Mouse (Mus musculus) forebrain, embryonic 11.5 days (tissue): ENCODE measurements around the gene Rassf3. TPM values are rescaled to one million over a fixed set of nuclear protein-coding genes. Genes with fewer than 3 reads are reported as not detected.

ENCODE experiments used
- ATAC-seq: fragments of 200-750 bp; cut with Nextera tagmentation; replicated peaks from 2 replicates; pipeline ENCODE4 v1.8.0; 2017; ENCODE audit warnings: moderate TSS enrichment; ENCODE audit not compliant: low FRiP score
- DNase-seq: peaks from one replicate; pipeline ENCODE4 v3.0.0-alpha.2; 2017; ENCODE audit warnings: low spot score
- H3K27ac ChIP-seq: fragments of 300-500 bp; sonication (generic); 2 replicates; pipeline ENCODE4 v1.5.1; 2014; ENCODE audit warnings: low read depth, low read length
- H3K27me3 ChIP-seq: fragments of 300-500 bp; sonication (generic); 2 replicates; pipeline ENCODE4 v1.6.1; 2014; ENCODE audit warnings: mild to moderate bottlenecking, low read length, mixed read lengths; ENCODE audit not compliant: control insufficient read depth, insufficient read depth
- H3K36me3 ChIP-seq: fragments of 300-500 bp; sonication (generic); 2 replicates; pipeline ENCODE4 v1.6.1; 2014; ENCODE audit warnings: mild to moderate bottlenecking, low read length, moderate library complexity, mixed read lengths; ENCODE audit not compliant: control insufficient read depth, insufficient read depth
- H3K4me1 ChIP-seq: fragments of 300-500 bp; sonication (generic); replicated peaks from 2 replicates; pipeline ENCODE4 v1.6.1; 2014; ENCODE audit warnings: low read length, mixed read lengths; ENCODE audit not compliant: control insufficient read depth, insufficient read depth
- H3K4me2 ChIP-seq: fragments of 300-500 bp; sonication (generic); 2 replicates; pipeline ENCODE4 v1.6.1; 2014; ENCODE audit warnings: low read depth, mild to moderate bottlenecking, low read length, moderate library complexity, mixed read lengths; ENCODE audit not compliant: severe bottlenecking
- H3K4me3 ChIP-seq: fragments of 300-500 bp; sonication (generic); 2 replicates; pipeline ENCODE4 v1.5.1; 2014; ENCODE audit warnings: low read depth, low read length
- H3K9ac ChIP-seq: fragments of 300-500 bp; sonication (generic); 2 replicates; pipeline ENCODE4 v1.6.1; 2014; ENCODE audit warnings: low read length
- H3K9me3 ChIP-seq: fragments of 300-500 bp; sonication (generic); 2 replicates; pipeline ENCODE4 v1.6.1; 2016; ENCODE audit warnings: low read length, mixed read lengths; ENCODE audit not compliant: control insufficient read depth
- WGBS: fragments of 180-500 bp; shearing (Covaris S2); extraction: QIAGEN DNeasy Blood & Tissue Kit; methylation state at CpG from one replicate; pipeline ENCODE4 v1.1.7; 2014; 5-methylcytosine and 5-hydroxymethylcytosine counted together
- polyA plus RNA-seq: library from polyadenylated mRNA; unstranded; fragments of >200 nt; fragmentation: Nextera tagmentation; extraction: Ambion mirVana; gene quantifications from 2 replicates; pipeline ENCODE4 v1.2.1, GENCODE M21; 2014

The Rassf3 gene
- polyA plus RNA-seq, 1 experiment from 2014 or later, result 7.6 TPM

- ATAC-seq (no peak), DNase-seq (no peak)
- Histone ChIP-seq H3K4me3 (no peak overlapping the region), H3K4me2 (no peak overlapping the region), H3K27ac (no peak overlapping the region), H3K27me3 (peaks cover 8% of the 10 kb centered on the region), H3K9me3 (no peaks in the 10 kb centered on the region), H3K36me3 (no peaks in the 10 kb centered on the region), H3K4me1 (0 out of 2 replicates have a peak, but pooled peaks cover 3% of the 10 kb centered on the region), H3K9ac (no peak overlapping the region)
- 89% methylated on average over 11 of the region's 11 CpGs for WGBS
Measured at GRCm38 (mm10) chr10:121472593-121473217, 3.4 kb downstream of the Rassf3 start.

- DNase-seq (no peak), ATAC-seq (no peak)
- no peaks in the 10 kb centered on the region for H3K9me3 ChIP-seq
- peaks cover 8% of the 10 kb centered on the region for H3K27me3 ChIP-seq
- no peaks in the 10 kb centered on the region for H3K36me3 ChIP-seq
- no peak overlapping the region for H3K4me2 ChIP-seq
- WGBS, result 72% methylated on average over 8 of the region's 8 CpGs
- no peak overlapping the region for H3K9ac ChIP-seq
- no peak overlapping the region for H3K4me3 ChIP-seq
- H3K27ac ChIP-seq, result no peak overlapping the region
- H3K4me1 ChIP-seq, result peaks cover 3% of the 10 kb centered on the region; the same call in 1 of the 2 replicates
Measured at GRCm38 (mm10) chr10:121471570-121472197, 4.5 kb downstream of the Rassf3 start.

GRCm38 (mm10) chr10:121469625-121470024 is 6.5 kb downstream of the Rassf3 start:
- no peaks in the 10 kb centered on the region; the same call in 1 of the 2 replicates for H3K4me1 ChIP-seq
- H3K36me3 ChIP-seq, result no peaks in the 10 kb centered on the region
- 86% methylated on average over 3 of the region's 3 CpGs for WGBS

GRCm38 (mm10) chr10:121468985-121469384 is 7.2 kb downstream of the Rassf3 start:
- no peak overlapping the region for H3K27ac ChIP-seq
- no peak for DNase-seq
- no peak overlapping the region for H3K9ac ChIP-seq
- 69% methylated on average over 5 of the region's 5 CpGs for WGBS
- H3K9me3 ChIP-seq, result no peaks in the 10 kb centered on the region
- H3K4me3 ChIP-seq, result no peak overlapping the region
- H3K4me2 ChIP-seq, result no peak overlapping the region
- no peaks in the 10 kb centered on the region; the same call in 1 of the 2 replicates for H3K4me1 ChIP-seq
- H3K36me3 ChIP-seq, result no peaks in the 10 kb centered on the region
- 0 out of 2 replicates have a peak, but pooled peaks cover 2% of the 10 kb centered on the region for H3K27me3 ChIP-seq
- ATAC-seq, result no peak

More at GRCm38 (mm10) chr10:121469625-121470024, 6.5 kb downstream of the Rassf3 start:
- Histone ChIP-seq H3K9me3 (no peaks in the 10 kb centered on the region), H3K27me3 (peaks cover 6% of the 10 kb centered on the region), H3K27ac (no peak overlapping the region), H3K4me3 (no peak overlapping the region), H3K9ac (no peak overlapping the region), H3K4me2 (no peak overlapping the region)
- DNase-seq, result no peak
- ATAC-seq, result no peak

GRCm38 (mm10) chr10:121468261-121468660 is 7.9 kb downstream of the Rassf3 start:
- WGBS, result 82% methylated on average over 5 of the region's 5 CpGs
- no peak for DNase-seq

GRCm38 (mm10) chr10:121467792-121468191 is 8.4 kb downstream of the Rassf3 start:
- H3K27me3 ChIP-seq, result no peaks in the 10 kb centered on the region
- no peaks in the 10 kb centered on the region; the same call in 1 of the 2 replicates for H3K4me1 ChIP-seq
- H3K9ac ChIP-seq, result no peak overlapping the region
- WGBS, result 60% methylated on average over 8 of the region's 8 CpGs
- H3K4me3 ChIP-seq, result no peak overlapping the region
- no peak for ATAC-seq
- no peak overlapping the region for H3K27ac ChIP-seq
- no peaks in the 10 kb centered on the region for H3K9me3 ChIP-seq
- H3K36me3 ChIP-seq, result no peaks in the 10 kb centered on the region
- no peak overlapping the region for H3K4me2 ChIP-seq
- no peak for DNase-seq

More at GRCm38 (mm10) chr10:121468261-121468660, 7.9 kb downstream of the Rassf3 start:
- H3K4me1 ChIP-seq, result no peaks in the 10 kb centered on the region; the same call in 1 of the 2 replicates
- H3K27me3 ChIP-seq, result no peaks in the 10 kb centered on the region
- no peak overlapping the region for H3K9ac ChIP-seq
- no peak overlapping the region for H3K27ac ChIP-seq
- no peak for ATAC-seq
- no peaks in the 10 kb centered on the region for H3K9me3 ChIP-seq
- no peak overlapping the region for H3K4me3 ChIP-seq
- no peaks in the 10 kb centered on the region for H3K36me3 ChIP-seq
- H3K4me2 ChIP-seq, result no peak overlapping the region

GRCm38 (mm10) chr10:121467016-121467415 is 9.1 kb downstream of the Rassf3 start:
- H3K4me3 ChIP-seq, result no peak overlapping the region
- H3K27ac ChIP-seq, result no peak overlapping the region
- no peaks in the 10 kb centered on the region for H3K9me3 ChIP-seq
- no peaks in the 10 kb centered on the region for H3K36me3 ChIP-seq
- no peak overlapping the region for H3K9ac ChIP-seq
- H3K4me1 ChIP-seq, result no peaks in the 10 kb centered on the region; the same call in 1 of the 2 replicates
- 0 out of 2 replicates have a peak, but pooled peaks have one; percentile 11 for ATAC-seq
- no peak for DNase-seq
- 69% methylated on average over 13 of the region's 13 CpGs for WGBS
- H3K27me3 ChIP-seq, result no peaks in the 10 kb centered on the region
- no peak overlapping the region for H3K4me2 ChIP-seq

- Histone ChIP-seq H3K27ac (no peak overlapping the region), H3K4me3 (no peak overlapping the region)
Measured at GRCm38 (mm10) chr10:121465033-121465432, 11.1 kb downstream of the Rassf3 start.

More at GRCm38 (mm10) chr10:121465033-121465432, 11.1 kb downstream of the Rassf3 start:
- H3K4me2 ChIP-seq, result no peak overlapping the region
- H3K36me3 ChIP-seq, result no peaks in the 10 kb centered on the region
- H3K4me1 ChIP-seq, result peaks cover 4% of the 10 kb centered on the region; the same call in 1 of the 2 replicates
- 70% methylated on average over 5 of the region's 5 CpGs for WGBS
- no peak for ATAC-seq
- no peak overlapping the region for H3K9ac ChIP-seq
- no peak for DNase-seq
- H3K27me3 ChIP-seq, result no peaks in the 10 kb centered on the region
- H3K9me3 ChIP-seq, result no peaks in the 10 kb centered on the region
